Mouse (Mus musculus) C2C12 (cell line): Measurements from ENCODE around the gene Maml1.

ENCODE experiments used
- CTCF ChIP-seq: IDR thresholded peaks from one replicate; pipeline ENCODE4 v1.5.1; 2011; ENCODE audit not compliant: control insufficient read depth, insufficient read depth, insufficient read length
- MAX ChIP-seq: IDR thresholded peaks from one replicate; pipeline ENCODE4 v1.6.1; 2011; ENCODE audit warnings: mild to moderate bottlenecking, control low read depth

DNA sequence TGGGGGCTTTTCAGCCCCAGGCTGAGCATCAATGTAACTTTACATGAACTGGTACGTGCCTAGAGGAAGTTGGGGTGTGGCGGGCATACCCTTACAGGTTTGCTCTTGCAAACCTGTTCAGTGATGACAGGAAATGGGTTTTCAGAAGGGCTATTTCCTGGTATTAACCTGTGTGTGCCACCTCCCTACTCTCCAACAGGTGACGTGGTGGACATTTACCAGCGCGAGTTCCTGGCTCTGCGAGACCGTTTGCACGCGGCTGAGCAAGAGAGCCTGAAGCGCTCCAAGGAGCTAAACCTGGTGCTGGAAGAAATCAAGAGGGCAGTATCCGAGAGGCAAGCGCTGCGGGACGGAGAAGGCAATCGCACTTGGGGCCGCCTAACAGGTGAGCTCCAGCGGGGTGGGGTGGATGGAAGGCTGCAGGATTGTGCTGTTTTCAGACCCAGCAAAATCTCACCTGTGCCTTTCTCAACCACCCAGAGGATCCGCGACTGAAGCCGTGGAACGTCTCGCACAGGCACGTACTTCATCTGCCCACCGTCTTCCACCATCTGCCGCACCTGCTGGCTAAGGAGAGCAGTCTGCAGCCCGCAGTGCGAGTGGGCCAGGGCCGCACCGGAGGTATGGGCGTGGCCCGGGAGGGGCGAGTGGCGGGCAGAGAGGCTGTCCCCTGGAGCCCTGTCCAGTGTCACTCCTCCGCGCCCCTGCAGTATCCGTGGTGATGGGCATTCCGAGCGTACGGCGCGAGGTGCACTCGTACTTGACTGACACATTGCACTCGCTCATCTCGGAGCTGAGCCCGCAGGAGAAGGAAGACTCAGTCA lies 61.4 kb downstream of the Maml1 start:
- TF ChIP-seq CTCF = no peak
- TF ChIP-seq MAX = no peak
